Mouse (Mus musculus) urinary bladder, postnatal 36 days (tissue): ENCODE measurements around the gene Dpysl5.

Experiments used
- DNase-seq, 2 experiments: peaks; one replicate each; pipeline ENCODE4 v3.0.0; 2022; ENCODE audit warnings: low spot score in 2 of 2, mixed read lengths in 1 of 2

Gene Dpysl5

DNA sequence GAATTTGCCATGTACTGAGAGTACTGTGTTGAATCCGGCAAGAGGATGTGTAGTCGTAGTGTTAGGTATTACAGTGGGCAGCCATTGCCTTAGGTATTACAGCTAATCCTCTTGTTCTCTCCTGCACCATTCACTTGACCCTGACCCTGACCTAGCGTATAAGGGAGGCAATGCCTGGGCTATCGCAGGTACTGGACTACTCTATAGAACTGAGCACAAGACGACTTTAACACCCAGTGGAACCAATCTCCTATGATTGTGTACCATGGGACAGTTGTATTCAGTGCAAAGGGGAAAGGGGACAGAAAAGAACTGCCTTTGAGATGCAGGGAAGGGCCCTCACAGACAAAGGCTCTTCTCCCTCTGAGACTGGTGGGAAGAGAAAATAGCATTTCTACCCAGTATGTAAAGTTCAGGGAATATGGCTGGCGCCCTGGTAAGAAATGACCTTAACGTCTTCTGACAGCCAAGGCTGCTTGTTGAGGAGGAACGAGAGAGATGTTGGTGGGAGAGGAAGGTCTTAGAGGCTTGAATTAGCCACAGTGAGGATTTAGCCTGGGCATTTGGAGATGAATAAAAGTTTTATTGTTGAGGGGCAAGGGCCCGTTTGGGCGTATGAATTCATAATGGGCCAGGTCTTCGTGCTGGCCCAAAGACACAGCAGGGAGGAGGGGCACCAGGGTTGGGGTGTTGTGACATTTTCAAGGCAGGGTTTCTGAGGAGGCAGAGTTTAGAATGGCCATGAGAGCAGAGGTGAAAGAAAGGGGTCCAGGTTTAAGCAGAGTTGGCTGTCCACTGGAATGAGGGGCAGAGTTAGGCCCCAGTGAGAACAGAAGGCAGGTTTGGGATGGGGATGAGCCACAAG is 113.0 kb downstream of the Dpysl5 start:
- DNase-seq = no peak

DNA sequence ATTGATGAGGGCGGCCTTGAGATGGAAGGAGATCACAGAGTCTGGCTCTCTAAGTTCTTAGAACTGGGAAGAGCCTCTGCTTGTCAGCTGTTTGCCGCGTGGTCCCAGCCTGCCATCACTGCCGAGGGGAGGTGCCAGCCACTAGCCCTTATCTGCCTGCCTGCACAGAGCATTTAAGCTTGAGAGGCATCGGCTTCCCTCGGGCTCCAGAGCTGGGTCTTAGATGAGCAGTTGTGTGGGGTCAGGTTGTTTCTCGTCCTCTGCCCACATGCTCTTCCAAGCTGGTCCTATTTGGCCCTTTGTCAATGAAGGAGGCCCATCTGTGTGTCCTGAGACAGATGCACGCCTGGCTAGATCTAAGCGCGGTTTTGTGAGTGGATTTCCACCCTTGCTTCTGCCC is 113.8 kb downstream of the Dpysl5 start:
- DNase-seq = no peak

DNA sequence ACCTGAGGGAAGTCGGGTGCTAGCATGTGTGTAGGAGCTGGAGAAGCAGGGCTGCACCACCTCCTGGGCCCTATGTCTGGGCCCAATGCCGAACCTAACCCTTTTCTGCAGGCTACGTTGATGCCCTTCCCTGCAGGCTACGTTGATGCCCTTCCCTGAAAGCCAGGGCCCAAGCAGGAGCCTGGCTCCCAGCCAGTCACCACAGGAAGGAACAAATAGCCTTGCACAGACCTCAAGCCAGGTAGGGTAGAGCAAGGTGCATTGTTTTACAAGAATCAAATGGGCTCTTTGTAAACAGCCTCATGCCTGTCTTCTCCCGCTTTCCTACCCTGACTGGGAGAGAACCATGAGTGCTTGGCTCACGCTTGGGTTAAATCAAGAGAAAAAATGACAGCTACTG is 114.5 kb downstream of the Dpysl5 start:
- no peak for DNase-seq

DNA sequence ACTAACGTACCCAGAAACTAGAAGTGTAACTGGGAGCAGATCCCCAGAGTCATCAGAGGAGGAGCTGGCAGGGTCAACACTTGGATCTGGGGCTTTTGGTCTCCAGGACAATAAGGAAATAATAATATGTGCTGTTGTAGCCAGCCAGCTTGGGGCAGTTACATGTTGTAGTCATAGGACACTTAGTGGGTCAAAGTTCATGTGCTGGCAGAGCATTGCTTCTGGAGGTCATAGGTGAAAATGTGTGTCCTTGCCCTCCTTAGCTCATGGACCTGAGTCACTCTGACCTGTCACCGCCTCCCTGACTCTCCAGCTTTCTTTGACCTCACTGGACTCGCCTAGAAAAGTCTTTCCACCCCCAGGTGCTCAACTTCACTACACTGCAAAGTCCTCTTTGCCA is 122.1 kb downstream of the Dpysl5 start:
- DNase-seq = no peak

DNA sequence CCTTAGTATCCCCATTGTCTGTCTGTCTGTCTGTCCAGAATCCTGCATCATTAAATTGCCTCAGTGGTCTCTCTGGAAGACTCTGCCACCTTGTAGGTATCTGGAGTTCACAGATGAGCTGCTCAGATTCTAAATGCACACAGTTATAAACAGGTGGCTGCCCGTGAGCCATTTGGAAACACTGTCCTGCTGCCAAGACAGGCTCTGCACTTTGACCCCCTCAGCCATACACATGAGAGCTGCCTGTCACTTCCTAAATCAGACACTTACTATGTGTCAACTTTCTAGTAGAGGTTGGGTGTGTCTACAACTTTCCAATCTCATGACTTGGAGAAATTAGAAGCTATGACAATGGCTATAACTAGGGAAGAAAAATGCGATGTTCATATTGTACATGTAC is 128.4 kb downstream of the Dpysl5 start:
- no peak for DNase-seq

DNA sequence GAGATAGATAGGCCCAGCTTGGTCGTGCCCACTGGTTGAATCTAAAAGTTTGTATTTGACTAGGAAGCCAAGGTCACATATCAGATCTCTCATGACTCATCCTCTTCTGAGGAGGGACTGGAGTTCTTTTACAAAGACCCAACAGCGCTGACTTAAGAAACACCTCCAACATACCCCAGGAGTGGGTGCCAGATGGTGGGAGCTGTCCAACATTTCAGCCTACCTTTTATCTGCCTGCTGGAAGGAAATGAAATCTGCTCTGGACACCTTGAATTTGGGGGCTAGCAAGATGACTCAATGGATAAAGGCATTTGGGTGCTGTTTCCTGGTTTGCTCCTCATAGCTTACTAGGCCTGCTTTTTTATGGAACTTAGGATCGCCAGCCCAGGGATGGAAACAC is 130.5 kb downstream of the Dpysl5 start:
- no peak for DNase-seq
